Mouse (Mus musculus) MEL (cell line): ENCODE measurements around the gene Bcl6. TPM values are rescaled to one million over a fixed set of nuclear protein-coding genes. Genes with fewer than 3 reads are reported as not detected.

Source experiments
- DNase-seq: peaks from one replicate; pipeline ENCODE4 v3.0.0; 2011; ENCODE audit warnings: low read depth, low spot score
- H3K27ac ChIP-seq: 2 replicates; pipeline ENCODE4 v1.5.1; 2012; ENCODE audit warnings: low read depth, mild to moderate bottlenecking, control low read depth, low read length, moderate library complexity; ENCODE audit not compliant: control insufficient read depth
- H3K27me3 ChIP-seq, 2 experiments: fragments of 150-350 bp in 1 of 2; sonication (generic) in 1 of 2; 2 replicates each; pipeline ENCODE4 v1.6.1; 2012; ENCODE audit warnings: low read length in 2 of 2, mild to moderate bottlenecking in 2 of 2, improper control_type of control experiment in 1 of 2, moderate library complexity in 1 of 2; ENCODE audit not compliant: insufficient read depth in 2 of 2, control insufficient read depth in 1 of 2
- H3K36me3 ChIP-seq, 2 experiments: 2 replicates each; pipeline ENCODE4 v1.6.1; 2012 to 2014; ENCODE audit warnings: low read length in 2 of 2, improper control_type of control experiment in 1 of 2, inconsistent platforms in 1 of 2, mild to moderate bottlenecking in 1 of 2; ENCODE audit not compliant: insufficient read depth in 2 of 2, control insufficient read depth in 1 of 2
- H3K4me1 ChIP-seq, 2 experiments: fragments of 150-350 bp in 1 of 2; sonication (generic) in 1 of 2; 2 replicates each; pipeline ENCODE4 v1.6.1; 2012; ENCODE audit warnings: low read length in 2 of 2, improper control_type of control experiment in 1 of 2, mild to moderate bottlenecking in 1 of 2; ENCODE audit not compliant: insufficient read depth in 2 of 2, control insufficient read depth in 1 of 2
- H3K4me3 ChIP-seq, 2 experiments: fragments of 150-350 bp in 1 of 2; sonication (generic) in 1 of 2; 2 replicates each; pipeline ENCODE4 v1.5.1; 2012; ENCODE audit warnings: low read depth in 2 of 2, low read length in 2 of 2, mild to moderate bottlenecking in 2 of 2, moderate library complexity in 2 of 2, control low read depth in 1 of 2, improper control_type of control experiment in 1 of 2; ENCODE audit not compliant: control insufficient read depth in 1 of 2, insufficient read depth in 1 of 2
- H3K79me2 ChIP-seq: 2 replicates; pipeline ENCODE4 v1.6.1; 2012; ENCODE audit warnings: mild to moderate bottlenecking, low read length, moderate library complexity; ENCODE audit not compliant: control insufficient read depth, poor library complexity, insufficient read depth
- H3K9ac ChIP-seq: 2 replicates; pipeline ENCODE4 v1.6.1; 2012; ENCODE audit warnings: low read depth, mild to moderate bottlenecking, control low read depth, low read length, moderate library complexity; ENCODE audit not compliant: control insufficient read depth, poor library complexity, severe bottlenecking
- H3K9me3 ChIP-seq: fragments of 150-350 bp; sonication (generic); replicated peaks from 2 replicates; pipeline ENCODE4 v1.6.1; 2012; ENCODE audit warnings: mild to moderate bottlenecking, low read length, improper control_type of control experiment, moderate library complexity; ENCODE audit not compliant: insufficient read depth
- CHD1 ChIP-seq: IDR thresholded peaks from 2 replicates; pipeline ENCODE4 v1.6.1; 2012; ENCODE audit warnings: low read depth, mild to moderate bottlenecking, inconsistent platforms, low read length, improper control_type of control experiment
- CTCF ChIP-seq, 3 experiments: IDR thresholded peaks in 2 of 3; conservative IDR thresholded peaks in 1 of 3; 2 replicates each; pipeline ENCODE4 v1.5.1; 2011 to 2012; ENCODE audit warnings: low read length in 3 of 3, low read depth in 2 of 3, mild to moderate bottlenecking in 2 of 3, improper control_type of control experiment in 1 of 3, inconsistent platforms in 1 of 3, mixed read lengths in 1 of 3, moderate library complexity in 1 of 3; ENCODE audit not compliant: control insufficient read depth in 1 of 3, insufficient read depth in 1 of 3, poor library complexity in 1 of 3, severe bottlenecking in 1 of 3
- ELF1 ChIP-seq: IDR thresholded peaks from 2 replicates; pipeline ENCODE4 v1.6.1; 2014; ENCODE audit warnings: low read depth, mild to moderate bottlenecking, inconsistent platforms, low read length, improper control_type of control experiment, moderate library complexity
- ETS1 ChIP-seq: IDR thresholded peaks from 2 replicates; pipeline ENCODE4 v1.6.1; 2012; ENCODE audit warnings: low read depth, mild to moderate bottlenecking, inconsistent platforms, low read length, improper control_type of control experiment, moderate library complexity
- GABPA ChIP-seq: IDR thresholded peaks from 2 replicates; pipeline ENCODE4 v1.6.1; 2012; ENCODE audit warnings: low read depth, mild to moderate bottlenecking, inconsistent platforms, low read length, improper control_type of control experiment, moderate library complexity
- HCFC1 ChIP-seq: IDR thresholded peaks from 2 replicates; pipeline ENCODE4 v1.6.1; 2012; ENCODE audit warnings: low read depth, mild to moderate bottlenecking, inconsistent platforms, low read length, improper control_type of control experiment, moderate library complexity
- MAFK ChIP-seq: IDR thresholded peaks from 2 replicates; pipeline ENCODE4 v1.6.1; 2011; ENCODE audit warnings: low read depth, mild to moderate bottlenecking, low read length, improper control_type of control experiment, borderline replicate concordance
- MXI1 ChIP-seq: IDR thresholded peaks from 2 replicates; pipeline ENCODE4 v1.6.1; 2011; ENCODE audit warnings: mild to moderate bottlenecking, low read depth, low read length, improper control_type of control experiment
- MYB ChIP-seq: IDR thresholded peaks from 2 replicates; pipeline ENCODE4 v1.6.1; 2011; ENCODE audit warnings: mild to moderate bottlenecking, low read depth, low read length, improper control_type of control experiment
- POLR2AphosphoS5 ChIP-seq: IDR thresholded peaks from 2 replicates; pipeline ENCODE4 v1.6.1; 2012; ENCODE audit warnings: low read depth, borderline replicate concordance, mild to moderate bottlenecking, inconsistent platforms, low read length, moderate library complexity, mixed read lengths
- RCOR1 ChIP-seq: IDR thresholded peaks from 2 replicates; pipeline ENCODE4 v1.6.1; 2012; ENCODE audit warnings: low read depth, mild to moderate bottlenecking, inconsistent platforms, low read length, improper control_type of control experiment
- SMC3 ChIP-seq: IDR thresholded peaks from 2 replicates; pipeline ENCODE4 v1.6.1; 2011; ENCODE audit warnings: low read depth, low read length, improper control_type of control experiment
- UBTF ChIP-seq: IDR thresholded peaks from 2 replicates; pipeline ENCODE4 v1.6.1; 2012; ENCODE audit warnings: low read depth, mild to moderate bottlenecking, inconsistent platforms, low read length, improper control_type of control experiment, moderate library complexity, borderline replicate concordance; ENCODE audit not compliant: insufficient read depth
- USF2 ChIP-seq, 2 experiments: IDR thresholded peaks; 2 replicates each; pipeline ENCODE4 v1.6.1; 2011 to 2012; ENCODE audit warnings: improper control_type of control experiment in 2 of 2, low read length in 2 of 2, borderline replicate concordance in 1 of 2, inconsistent platforms in 1 of 2, low read depth in 1 of 2, mild to moderate bottlenecking in 1 of 2; ENCODE audit not compliant: insufficient read depth in 1 of 2
- ZNF384 ChIP-seq: IDR thresholded peaks from 2 replicates; pipeline ENCODE4 v1.6.1; 2012; ENCODE audit warnings: low read depth, mild to moderate bottlenecking, inconsistent platforms, low read length, improper control_type of control experiment
- polyA plus RNA-seq, 2 experiments: library from polyadenylated mRNA; stranded (reverse) in 1 of 2; unstranded in 1 of 2; fragments of >175 nt in 1 of 2; fragments of >200 nt in 1 of 2; gene quantifications; 2 replicates each; pipeline versions ENCODE4 v1.2.1 to v1.2.4; 2012; ENCODE audit warnings: low replicate concordance in 2 of 2, low read depth in 1 of 2; ENCODE audit not compliant: insufficient read length in 2 of 2, insufficient read depth in 1 of 2, missing spikeins in 1 of 2
- total RNA-seq: library from RNA; depleted of rRNA; stranded (reverse); fragments of 300-350 nt; gene quantifications from 2 replicates; pipeline ENCODE4 v1.2.3, GENCODE M21; 2012

The Bcl6 gene
- total and polyA plus RNA-seq, 3 experiments: not detected

DNA sequence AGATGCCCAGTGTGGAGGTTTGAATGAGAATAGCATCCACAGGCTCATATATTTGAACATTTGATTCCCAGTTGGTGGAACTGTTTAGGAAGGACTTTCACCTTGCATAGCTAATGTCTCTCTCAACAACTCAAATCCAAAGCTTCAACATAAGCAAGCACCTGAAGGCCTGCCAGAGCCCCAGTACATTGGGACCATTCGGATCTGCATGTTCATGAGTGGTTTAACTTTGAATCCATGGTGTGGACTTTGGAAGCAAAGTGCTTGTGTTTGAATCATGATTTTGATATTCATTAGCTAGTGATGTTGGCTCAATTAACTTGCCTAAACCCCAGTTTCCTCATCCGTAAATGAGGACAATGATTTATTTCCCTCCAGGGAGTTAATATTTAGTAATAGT lies 21.2 kb upstream of the Bcl6 start:
- H3K4me3 ChIP-seq: no peak overlapping the region
- no peak for DNase-seq
- TF ChIP-seq MAFK: no peak
- TF ChIP-seq CHD1: no peak
- no peak for TF ChIP-seq UBTF
- TF ChIP-seq RCOR1: no peak
- no peak for TF ChIP-seq USF2 (IDR thresholded peaks at IDR 0.05; ENCODE audit: borderline replicate concordance in 1 of 2, insufficient read depth in 1 of 2, low read depth in 1 of 2, low read length in 2 of 2)
- no peak for TF ChIP-seq CTCF (IDR thresholded peaks at IDR 0.05 in 2 of 3, conservative IDR thresholded peaks at IDR 0.05 in 1 of 3; ENCODE audit: control insufficient read depth in 1 of 3, insufficient read depth in 1 of 3, low read depth in 2 of 3, low read length in 3 of 3, poor library complexity in 1 of 3, severe bottlenecking in 1 of 3)
- no peak for TF ChIP-seq ETS1
- TF ChIP-seq, all 39 proteins: peak for 0
- H3K27me3 ChIP-seq: no peaks in the 10 kb centered on the region
- H3K9ac ChIP-seq: no peak overlapping the region
- no peaks in the 10 kb centered on the region for H3K4me1 ChIP-seq
- no peak overlapping the region for H3K27ac ChIP-seq
- H3K36me3 ChIP-seq: no peaks in the 10 kb centered on the region
- H3K9me3 ChIP-seq: no peaks in the 10 kb centered on the region
- H3K79me2 ChIP-seq: no peaks in the 10 kb centered on the region

DNA sequence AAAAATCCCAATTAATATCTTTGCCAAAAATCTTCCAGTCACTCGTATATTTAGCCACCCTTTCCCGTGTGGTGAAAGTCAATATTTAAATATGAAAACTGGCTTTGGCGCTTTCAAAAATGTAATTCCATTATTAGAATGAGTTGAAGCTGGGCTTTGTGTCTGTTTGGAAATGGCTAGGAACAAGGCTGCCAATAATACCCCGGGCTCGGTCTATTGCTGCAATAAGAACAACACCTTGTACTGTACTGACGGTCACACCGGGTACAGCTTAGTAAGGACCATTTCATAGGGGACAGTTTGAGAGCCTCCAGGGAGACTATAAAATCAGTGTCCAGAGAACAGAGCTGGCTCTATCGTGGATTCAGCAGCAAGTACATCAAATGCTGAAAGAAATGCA lies 17.3 kb upstream of the Bcl6 start:
- no peaks in the 10 kb centered on the region for H3K27me3 ChIP-seq
- TF ChIP-seq POLR2AphosphoS5 (no peak), ZNF384 (no peak), ELF1 (no peak), HCFC1 (no peak), MYB (no peak), MXI1 (no peak), CTCF (IDR thresholded peaks at IDR 0.05 in 2 of 3, conservative IDR thresholded peaks at IDR 0.05 in 1 of 3; ENCODE audit: control insufficient read depth in 1 of 3, insufficient read depth in 1 of 3, low read depth in 2 of 3, low read length in 3 of 3, poor library complexity in 1 of 3, severe bottlenecking in 1 of 3) (no peak), GABPA (no peak)
- H3K36me3 ChIP-seq: no peaks in the 10 kb centered on the region
- no peaks in the 10 kb centered on the region for H3K79me2 ChIP-seq
- no peak for DNase-seq
- no peak overlapping the region for H3K27ac ChIP-seq
- no peaks in the 10 kb centered on the region for H3K9me3 ChIP-seq
- no peak overlapping the region for H3K4me3 ChIP-seq
- no peaks in the 10 kb centered on the region for H3K4me1 ChIP-seq
- no peak overlapping the region for H3K9ac ChIP-seq

DNA sequence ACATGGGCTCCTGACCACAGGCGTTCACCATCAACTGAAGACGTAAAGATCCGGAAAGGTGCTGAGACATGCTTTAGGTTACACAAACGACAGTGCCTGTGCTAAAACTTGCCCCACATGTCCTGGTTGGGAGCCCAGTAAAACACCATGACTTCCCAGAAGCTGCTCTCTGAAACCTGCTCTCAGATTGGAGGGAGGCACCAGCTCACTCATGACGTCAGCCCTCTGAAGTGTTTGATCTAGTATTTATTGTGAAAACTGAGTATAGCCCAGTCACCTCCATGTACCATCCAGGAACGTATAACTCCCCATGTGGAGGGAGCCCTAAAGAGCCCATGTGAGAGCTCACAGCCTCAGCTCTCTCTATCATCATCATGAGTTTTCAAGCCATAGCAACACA lies 9.3 kb upstream of the Bcl6 start:
- Histone ChIP-seq H3K36me3 (no peaks in the 10 kb centered on the region), H3K27ac (no peak overlapping the region), H3K9ac (no peak overlapping the region), H3K9me3 (no peaks in the 10 kb centered on the region)
- DNase-seq: no peak
- TF ChIP-seq HCFC1: no peak
- no peak for TF ChIP-seq SMC3
- TF ChIP-seq, all 39 proteins: peak for 0
- no peaks in the 10 kb centered on the region for H3K4me1 ChIP-seq
- no peak overlapping the region for H3K4me3 ChIP-seq
- no peaks in the 10 kb centered on the region for H3K79me2 ChIP-seq
- H3K27me3 ChIP-seq: no peaks in the 10 kb centered on the region
